Mouse (Mus musculus) midbrain, embryonic 14.5 days (tissue): ENCODE results near the gene Commd8. TPM values are rescaled to one million over a fixed set of nuclear protein-coding genes. Genes with fewer than 3 reads are reported as not detected.
A peak's percentile ranks its signal among the peaks of the same experiment; 100 is the strongest.
"Not testable (repeated sequence)": the region's sequence is repeated elsewhere in the genome, so short reads cannot be mapped to it uniquely, and the experiment has no call there.

Experiments
- ATAC-seq: fragments of 200-750 bp; cut with Nextera tagmentation; 2 replicates; pipeline ENCODE4 v1.8.0; 2017; ENCODE audit warnings: moderate number of reproducible peaks, moderate library complexity; ENCODE audit not compliant: low FRiP score, low TSS enrichment
- DNase-seq: peaks from one replicate; pipeline ENCODE4 v3.0.0-alpha.2; 2015
- H3K27ac ChIP-seq: fragments of 300-500 bp; sonication (generic); replicated peaks from 2 replicates; pipeline ENCODE4 v1.5.1; 2014; ENCODE audit warnings: mild to moderate bottlenecking, low read depth, low read length, moderate library complexity
- H3K27me3 ChIP-seq: fragments of 300-500 bp; sonication (generic); 2 replicates; pipeline ENCODE4 v1.6.1; 2014; ENCODE audit warnings: low read length, control low read depth, mixed read lengths; ENCODE audit not compliant: control insufficient read depth, insufficient read depth
- H3K36me3 ChIP-seq: fragments of 300-500 bp; sonication (generic); 2 replicates; pipeline ENCODE4 v1.6.1; 2014; ENCODE audit warnings: low read length, control low read depth; ENCODE audit not compliant: control insufficient read depth, insufficient read depth
- H3K4me1 ChIP-seq: fragments of 300-500 bp; sonication (generic); 2 replicates; pipeline ENCODE4 v1.6.1; 2014; ENCODE audit warnings: mild to moderate bottlenecking, antibody characterized with exemption, low read length, control low read depth; ENCODE audit not compliant: control insufficient read depth, insufficient read depth
- H3K4me2 ChIP-seq: fragments of 300-500 bp; sonication (generic); 2 replicates; pipeline ENCODE4 v1.6.1; 2014; ENCODE audit warnings: mild to moderate bottlenecking, low read length, moderate library complexity
- H3K4me3 ChIP-seq: fragments of 300-500 bp; sonication (generic); replicated peaks from 2 replicates; pipeline ENCODE4 v1.5.1; 2014; ENCODE audit warnings: low read depth, low read length
- H3K9ac ChIP-seq: fragments of 300-500 bp; sonication (generic); replicated peaks from 2 replicates; pipeline ENCODE4 v1.6.1; 2014; ENCODE audit warnings: mild to moderate bottlenecking, low read length, moderate library complexity
- H3K9me3 ChIP-seq: fragments of 300-500 bp; sonication (generic); 2 replicates; pipeline ENCODE4 v1.6.1; 2016; ENCODE audit warnings: low read length, control low read depth, mixed read lengths; ENCODE audit not compliant: control insufficient read depth
- WGBS: fragments of 180-500 bp; shearing (Covaris S2); extraction: QIAGEN DNeasy Blood & Tissue Kit; methylation state at CpG from one replicate; pipeline ENCODE4 v1.1.7; 2014; 5-methylcytosine and 5-hydroxymethylcytosine counted together
- polyA plus RNA-seq: library from polyadenylated mRNA; unstranded; fragments of >200 nt; fragmentation: Nextera tagmentation; extraction: Ambion mirVana; gene quantifications from 2 replicates; pipeline ENCODE4 v1.2.1, GENCODE M21; 2014

The Commd8 gene
- polyA plus RNA-seq, 1 experiment from 2014 or later, result 155 TPM

DNA sequence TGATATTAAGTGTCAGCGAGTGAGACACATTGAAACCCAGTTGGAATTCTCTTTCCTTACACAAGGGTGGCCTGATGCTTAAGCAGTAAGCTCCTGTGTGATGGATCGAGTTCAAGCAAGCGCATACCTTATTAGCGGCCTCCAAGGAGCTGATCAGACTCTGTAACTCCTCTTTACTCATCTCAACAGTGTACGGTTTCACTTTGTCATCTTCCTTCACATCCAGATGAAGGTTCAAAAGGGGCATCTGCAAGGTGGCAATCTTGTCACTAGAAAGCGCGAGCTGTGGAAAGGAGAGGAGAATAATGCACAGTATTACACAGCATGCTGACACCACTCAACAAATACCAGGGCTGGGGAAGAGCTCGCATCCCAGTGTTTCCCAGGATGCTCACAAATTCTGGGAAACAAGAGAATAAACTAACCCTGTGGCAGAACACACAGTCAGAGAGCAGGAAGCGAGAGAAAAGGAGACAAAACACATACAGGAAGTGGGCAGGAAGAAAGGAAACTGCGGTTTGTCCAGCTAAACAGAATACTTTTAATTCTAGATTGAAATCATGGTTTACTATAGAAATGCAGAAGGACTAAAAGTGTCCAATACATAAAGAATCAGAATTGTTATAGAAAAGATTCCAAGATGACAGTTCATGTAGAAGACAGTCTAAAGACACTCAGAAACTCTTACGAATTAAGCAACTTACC lies 7.1 kb downstream of the Commd8 start:
- Histone ChIP-seq H3K9me3 (no peaks in the 10 kb centered on the region), H3K9ac (no peak overlapping the region), H3K4me3 (no peak overlapping the region), H3K27ac (no peak overlapping the region), H3K4me2 (no peak overlapping the region), H3K4me1 (no peaks in the 10 kb centered on the region), H3K27me3 (no peaks in the 10 kb centered on the region), H3K36me3 (peaks cover 53% of the 10 kb centered on the region)
- no peak for ATAC-seq
- WGBS, result 92% methylated on average over 11 of the region's 11 CpGs
- no peak for DNase-seq

DNA sequence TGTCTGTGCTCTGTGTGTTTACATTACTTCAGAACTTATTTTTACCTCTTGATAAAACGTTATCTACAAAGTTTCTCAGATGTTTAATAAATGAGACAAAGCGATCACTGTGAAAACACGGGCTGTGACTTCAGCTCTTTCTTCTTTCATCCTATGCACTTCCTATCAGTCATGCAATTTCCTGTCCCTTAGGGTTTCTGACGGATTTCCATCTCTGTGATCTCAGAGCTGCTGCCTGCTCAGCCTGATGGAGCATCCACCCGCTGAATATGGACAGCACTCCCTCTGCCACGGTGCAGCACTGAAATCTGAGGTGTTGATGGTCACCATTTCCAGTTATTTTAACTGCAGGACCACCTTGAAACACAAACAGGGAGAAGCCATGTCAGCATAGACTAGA lies 8.5 kb downstream of the Commd8 start:
- H3K27me3 ChIP-seq, result no peaks in the 10 kb centered on the region
- H3K4me1 ChIP-seq, result no peaks in the 10 kb centered on the region
- no peak overlapping the region for H3K9ac ChIP-seq
- H3K4me3 ChIP-seq, result no peak overlapping the region
- H3K27ac ChIP-seq, result no peak overlapping the region; the same call in 1 of the 2 replicates
- peaks cover 53% of the 10 kb centered on the region for H3K36me3 ChIP-seq
- ATAC-seq, result no peak
- H3K9me3 ChIP-seq, result no peaks in the 10 kb centered on the region
- H3K4me2 ChIP-seq, result no peak overlapping the region
- WGBS, result 75% methylated on average over 6 of the region's 6 CpGs
- DNase-seq, result peak; percentile 26

DNA sequence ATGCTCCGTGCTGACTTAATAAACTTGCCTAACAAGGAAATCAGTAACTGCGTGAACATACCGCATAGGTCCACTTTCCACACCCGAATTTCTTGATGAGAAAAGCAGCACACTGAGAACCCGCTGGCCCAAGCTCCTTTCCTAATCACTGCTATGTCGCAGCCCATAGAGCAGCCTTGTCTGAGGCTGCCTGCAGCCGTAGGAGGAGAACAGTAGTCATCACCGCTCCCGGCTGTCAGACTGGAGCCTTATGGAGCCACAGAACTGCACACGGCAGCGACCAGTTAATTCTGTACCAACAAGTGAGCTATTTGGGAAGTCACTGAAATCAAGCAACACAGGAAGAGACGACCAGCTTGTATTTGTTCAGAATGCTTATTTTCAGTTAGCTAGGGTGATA lies 9.3 kb downstream of the Commd8 start:
- no peak for DNase-seq
- 95% methylated on average over 12 of the region's 12 CpGs for WGBS
- ATAC-seq, result no peak
- Histone ChIP-seq H3K9ac (no peak overlapping the region), H3K4me1 (no peaks in the 10 kb centered on the region), H3K36me3 (peaks cover 53% of the 10 kb centered on the region), H3K4me3 (no peak overlapping the region), H3K27me3 (no peaks in the 10 kb centered on the region), H3K9me3 (no peaks in the 10 kb centered on the region), H3K27ac (no peak overlapping the region), H3K4me2 (no peak overlapping the region)

DNA sequence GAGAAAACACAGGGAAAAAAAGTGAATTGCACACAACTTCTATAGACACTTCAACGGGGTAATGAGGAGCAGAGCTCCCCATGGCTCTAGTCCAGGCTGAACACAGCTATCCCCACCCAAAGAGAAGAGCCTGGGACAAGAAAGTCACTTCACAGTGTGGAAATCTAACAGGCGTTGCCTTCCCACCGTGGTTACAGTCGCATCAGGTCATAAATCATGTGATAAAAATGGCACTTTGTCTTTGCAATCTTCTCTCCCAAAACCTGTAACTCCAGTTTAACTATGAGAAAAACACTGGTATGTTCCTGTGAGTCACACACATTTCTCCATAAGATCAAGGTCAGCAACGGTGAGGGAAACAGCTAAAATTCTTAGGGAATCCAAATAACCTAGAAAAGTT lies 11.4 kb downstream of the Commd8 start:
- Histone ChIP-seq H3K4me2 (no peak overlapping the region), H3K27me3 (no peaks in the 10 kb centered on the region), H3K4me1 (no peaks in the 10 kb centered on the region), H3K27ac (no peak overlapping the region), H3K9ac (no peak overlapping the region), H3K36me3 (peaks cover 39% of the 10 kb centered on the region), H3K4me3 (no peak overlapping the region), H3K9me3 (no peaks in the 10 kb centered on the region)
- WGBS, result 98% methylated on average over 5 of the region's 5 CpGs
- no peak for DNase-seq
- no peak for ATAC-seq

DNA sequence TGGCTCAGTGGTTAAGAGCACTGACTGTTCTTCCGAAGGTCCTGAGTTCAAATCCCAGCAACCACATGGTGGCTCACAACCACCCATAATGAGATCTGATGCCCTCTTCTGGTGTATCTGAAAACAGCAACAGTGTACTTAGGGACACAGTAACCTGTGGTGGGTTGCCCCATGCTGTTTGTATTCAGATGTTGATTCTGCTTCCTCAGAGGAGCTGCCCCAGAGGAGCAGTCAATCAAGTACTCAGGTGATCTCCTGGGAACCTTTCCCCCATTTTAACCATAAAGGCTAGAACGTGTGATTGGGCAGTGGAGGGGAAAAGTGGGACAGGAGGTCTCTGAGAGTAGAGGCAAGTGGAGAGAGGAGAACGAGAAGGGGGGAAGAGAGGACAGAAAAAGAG lies 12.3 kb downstream of the Commd8 start:
- H3K9me3 ChIP-seq, ATAC-seq, H3K4me2 ChIP-seq, H3K4me3 ChIP-seq, H3K4me1 ChIP-seq, H3K27ac ChIP-seq, H3K27me3 ChIP-seq, H3K9ac ChIP-seq, DNase-seq: not testable (repeated sequence)
- 71% methylated on average over 3 of the region's 3 CpGs for WGBS
- H3K36me3 ChIP-seq, result peaks cover 30% of the 10 kb centered on the region

DNA sequence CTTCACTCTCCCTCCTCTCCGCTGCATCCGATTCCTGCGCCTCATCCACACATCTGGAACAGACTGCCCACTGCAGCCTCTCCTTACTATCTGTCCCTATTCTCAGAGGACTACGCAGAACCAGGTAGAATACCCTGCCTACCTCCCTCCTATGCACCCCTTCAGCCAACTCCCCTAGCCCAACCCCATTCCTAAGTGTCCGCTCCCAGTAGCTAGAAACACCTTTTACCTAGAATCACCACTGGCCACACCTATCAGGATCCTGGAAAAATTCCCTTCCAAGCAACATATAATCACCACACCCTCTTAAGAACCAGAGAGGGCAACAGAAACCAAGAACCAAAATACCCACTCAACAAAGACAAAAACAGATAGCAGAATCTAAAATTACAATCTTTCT lies 17.1 kb downstream of the Commd8 start:
- ATAC-seq, result no peak
- Histone ChIP-seq H3K27me3 (no peaks in the 10 kb centered on the region), H3K9me3 (no peaks in the 10 kb centered on the region), H3K4me3 (no peak overlapping the region), H3K4me1 (0 out of 2 replicates have a peak, but pooled peaks cover 8% of the 10 kb centered on the region), H3K9ac (no peak overlapping the region), H3K27ac (no peak overlapping the region), H3K36me3 (no peaks in the 10 kb centered on the region), H3K4me2 (no peak overlapping the region)
- no peak for DNase-seq
- over 99% methylated on average over 5 of the region's 5 CpGs for WGBS

DNA sequence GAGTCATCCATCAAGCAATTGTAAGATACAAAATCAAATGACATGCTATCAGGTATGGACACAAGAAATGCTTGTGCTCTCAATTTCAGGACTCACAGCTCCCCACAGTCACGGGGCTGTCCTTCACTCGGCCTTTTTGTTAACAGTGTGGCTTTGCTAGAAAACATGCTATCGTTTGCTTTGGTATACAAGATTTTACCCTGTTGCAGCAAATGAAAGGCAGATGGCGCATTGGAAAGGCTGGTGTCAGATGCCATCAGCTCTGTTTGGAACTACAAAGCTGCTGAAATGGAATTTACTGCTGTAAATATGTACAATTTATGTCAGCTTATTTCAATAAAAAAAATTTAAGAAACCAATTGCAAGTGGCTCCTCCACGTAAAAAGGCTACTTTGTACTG lies 19.3 kb downstream of the Commd8 start:
- Histone ChIP-seq H3K27me3 (no peaks in the 10 kb centered on the region), H3K9me3 (no peaks in the 10 kb centered on the region), H3K4me1 (0 out of 2 replicates have a peak, but pooled peaks cover 8% of the 10 kb centered on the region), H3K4me3 (no peak overlapping the region), H3K4me2 (no peak overlapping the region), H3K27ac (no peak overlapping the region), H3K9ac (no peak overlapping the region), H3K36me3 (no peaks in the 10 kb centered on the region)
- DNase-seq (peak; percentile 21), ATAC-seq (no peak)
- 37% methylated on average over 5 of the region's 5 CpGs for WGBS

DNA sequence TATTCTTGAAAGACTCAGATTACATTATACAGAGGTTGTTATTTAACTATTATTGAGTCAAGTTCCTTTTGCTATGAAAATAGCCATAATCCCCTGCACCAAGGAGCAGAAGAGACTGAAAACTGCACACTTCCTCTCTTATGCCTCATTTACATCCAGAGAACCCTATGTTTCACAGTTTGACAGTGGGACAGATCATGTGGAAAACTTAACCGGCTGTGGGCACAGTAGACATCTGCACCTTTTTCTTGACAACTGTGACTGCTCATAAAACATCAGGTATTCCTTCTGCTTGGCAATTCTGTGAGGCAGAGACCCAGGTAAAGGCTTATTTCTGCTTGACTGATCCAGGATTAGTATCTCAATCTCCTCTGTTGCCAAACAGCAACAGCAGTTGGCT lies 28.4 kb downstream of the Commd8 start:
- H3K9me3 ChIP-seq, result no peaks in the 10 kb centered on the region
- no peaks in the 10 kb centered on the region for H3K4me1 ChIP-seq
- no peak overlapping the region for H3K27ac ChIP-seq
- H3K27me3 ChIP-seq, result no peaks in the 10 kb centered on the region
- ATAC-seq, result no peak
- WGBS, result 65% methylated on average over 1 of the region's 1 CpGs
- no peak overlapping the region for H3K9ac ChIP-seq
- no peak overlapping the region for H3K4me2 ChIP-seq
- no peaks in the 10 kb centered on the region for H3K36me3 ChIP-seq
- no peak overlapping the region for H3K4me3 ChIP-seq
- no peak for DNase-seq

DNA sequence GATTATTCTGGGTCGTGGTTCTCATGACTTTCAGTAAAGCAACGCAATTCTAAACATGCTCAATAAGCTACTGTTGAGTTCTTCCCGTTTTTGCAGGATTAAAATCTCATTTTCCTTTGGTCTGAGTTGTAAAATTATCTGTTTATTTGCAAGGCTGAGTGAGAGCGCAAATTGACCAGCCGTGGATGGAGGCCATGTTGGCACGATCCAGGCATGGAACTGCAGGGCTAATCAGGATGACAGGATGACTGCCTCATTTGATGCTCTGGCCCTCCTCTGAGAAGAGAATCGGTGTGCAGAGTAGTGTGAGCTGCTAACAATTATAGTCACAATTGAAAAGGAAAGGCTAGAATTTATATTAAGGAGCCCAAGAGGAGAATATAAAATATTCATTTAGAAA lies 29.7 kb downstream of the Commd8 start:
- Histone ChIP-seq H3K9me3 (no peaks in the 10 kb centered on the region), H3K36me3 (no peaks in the 10 kb centered on the region), H3K4me2 (no peak overlapping the region), H3K4me3 (no peak overlapping the region), H3K27me3 (no peaks in the 10 kb centered on the region), H3K4me1 (no peaks in the 10 kb centered on the region), H3K9ac (no peak overlapping the region), H3K27ac (no peak overlapping the region)
- 78% methylated on average over 7 of the region's 7 CpGs for WGBS
- no peak for ATAC-seq
- DNase-seq, result no peak
